Mouse (Mus musculus) MEL (cell line): ENCODE measurements around the gene Galnt10.
A peak's percentile ranks its signal among the peaks of the same experiment; 100 is the strongest.

Experiments
- CTCF ChIP-seq, 3 experiments: IDR thresholded peaks in 2 of 3; conservative IDR thresholded peaks in 1 of 3; 2 replicates each; pipeline ENCODE4 v1.5.1; 2011 to 2012; ENCODE audit warnings: low read length in 3 of 3, low read depth in 2 of 3, mild to moderate bottlenecking in 2 of 3, improper control_type of control experiment in 1 of 3, inconsistent platforms in 1 of 3, mixed read lengths in 1 of 3, moderate library complexity in 1 of 3; ENCODE audit not compliant: control insufficient read depth in 1 of 3, insufficient read depth in 1 of 3, poor library complexity in 1 of 3, severe bottlenecking in 1 of 3
- E2F4 ChIP-seq: IDR thresholded peaks from 2 replicates; pipeline ENCODE4 v1.6.1; 2011; ENCODE audit warnings: low read depth, low read length, improper control_type of control experiment, borderline replicate concordance
- EP300 ChIP-seq, 2 experiments: IDR thresholded peaks; 2 replicates each; pipeline ENCODE4 v1.6.1; 2011; ENCODE audit warnings: improper control_type of control experiment in 2 of 2, low read length in 2 of 2, low read depth in 1 of 2, mild to moderate bottlenecking in 1 of 2
- ETS1 ChIP-seq: IDR thresholded peaks from 2 replicates; pipeline ENCODE4 v1.6.1; 2012; ENCODE audit warnings: low read depth, mild to moderate bottlenecking, inconsistent platforms, low read length, improper control_type of control experiment, moderate library complexity
- GATA1 ChIP-seq: IDR thresholded peaks from 2 replicates; pipeline ENCODE4 v1.6.1; 2011; ENCODE audit warnings: low read depth, low read length, improper control_type of control experiment
- MAX ChIP-seq: IDR thresholded peaks from 2 replicates; pipeline ENCODE4 v1.6.1; 2011; ENCODE audit warnings: low read length, improper control_type of control experiment
- MEF2A ChIP-seq: IDR thresholded peaks from 2 replicates; pipeline ENCODE4 v1.6.1; 2014; ENCODE audit warnings: low read depth, mild to moderate bottlenecking, inconsistent platforms, low read length, improper control_type of control experiment; ENCODE audit not compliant: poor library complexity, insufficient replicate concordance, severe bottlenecking; ENCODE audit errors: extremely low read depth
- POLR2A ChIP-seq, 2 experiments: IDR thresholded peaks; 2 replicates each; pipeline ENCODE4 v1.6.1; 2011 to 2012; ENCODE audit warnings: low read length in 2 of 2, mild to moderate bottlenecking in 2 of 2, control low read depth in 1 of 2, improper control_type of control experiment in 1 of 2, low read depth in 1 of 2, moderate library complexity in 1 of 2; ENCODE audit not compliant: control insufficient read depth in 1 of 2, insufficient read depth in 1 of 2, poor library complexity in 1 of 2
- POLR2AphosphoS5 ChIP-seq: IDR thresholded peaks from 2 replicates; pipeline ENCODE4 v1.6.1; 2012; ENCODE audit warnings: low read depth, borderline replicate concordance, mild to moderate bottlenecking, inconsistent platforms, low read length, moderate library complexity, mixed read lengths
- TAL1 ChIP-seq: IDR thresholded peaks from 2 replicates; pipeline ENCODE4 v1.6.1; 2012; ENCODE audit warnings: mild to moderate bottlenecking, inconsistent platforms, low read length, moderate library complexity, mixed read lengths
- TBP ChIP-seq: IDR thresholded peaks from 2 replicates; pipeline ENCODE4 v1.8.0; 2011; ENCODE audit warnings: low read depth, low read length, improper control_type of control experiment
- USF2 ChIP-seq, 2 experiments: IDR thresholded peaks; 2 replicates each; pipeline ENCODE4 v1.6.1; 2011 to 2012; ENCODE audit warnings: improper control_type of control experiment in 2 of 2, low read length in 2 of 2, borderline replicate concordance in 1 of 2, inconsistent platforms in 1 of 2, low read depth in 1 of 2, mild to moderate bottlenecking in 1 of 2; ENCODE audit not compliant: insufficient read depth in 1 of 2
- ZC3H11A ChIP-seq: IDR thresholded peaks from 2 replicates; pipeline ENCODE4 v1.6.1; 2012; ENCODE audit warnings: low read depth, mild to moderate bottlenecking, inconsistent platforms, low read length, improper control_type of control experiment

DNA sequence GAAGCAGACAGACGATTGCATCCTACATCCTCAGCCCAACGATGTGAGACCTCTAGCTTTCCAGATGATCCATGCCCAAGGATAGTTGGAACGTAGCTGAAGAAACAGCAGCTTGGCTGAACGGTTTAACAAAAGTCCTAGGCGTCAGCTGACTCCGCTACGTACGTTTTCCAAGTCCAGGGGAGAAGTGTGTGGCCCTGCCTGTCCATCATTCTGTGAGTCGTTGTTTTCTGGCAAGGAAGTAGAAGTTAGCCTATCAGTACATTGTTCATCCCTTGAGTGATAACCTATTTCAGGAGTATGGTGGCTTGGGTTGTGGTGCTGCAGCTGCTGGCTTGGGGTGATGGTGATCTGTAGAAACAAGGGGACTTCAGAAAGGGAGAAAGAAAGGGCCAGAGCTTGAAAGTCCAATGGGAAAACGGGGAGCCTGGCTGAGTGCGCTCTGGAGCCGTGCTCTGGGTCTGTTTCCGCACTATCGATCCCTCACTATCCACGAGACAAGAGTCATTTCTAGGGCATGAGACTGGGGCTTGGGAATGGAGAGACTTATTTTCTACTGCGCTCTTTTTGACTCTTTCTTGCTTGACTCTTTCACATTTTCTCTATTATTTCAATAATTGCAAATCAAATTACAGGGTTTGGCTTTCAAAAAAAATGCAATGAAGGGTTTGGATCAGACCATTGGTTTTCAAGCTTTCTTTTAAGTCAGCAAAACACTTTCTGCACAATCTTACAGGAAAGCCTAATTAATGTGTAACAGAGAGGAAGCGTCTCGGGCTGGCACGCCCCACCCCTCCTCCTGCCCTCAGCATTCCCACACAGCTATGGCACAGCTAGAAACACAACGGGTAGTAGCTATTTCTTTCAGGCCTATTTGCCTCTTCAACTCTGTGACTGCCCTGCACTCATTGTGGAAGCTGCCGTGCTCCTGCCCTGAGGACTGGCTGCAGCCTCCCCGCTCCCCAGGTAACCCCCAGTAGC, 63.2 kb downstream of the Galnt10 start:
- TF ChIP-seq CTCF (IDR thresholded peaks at IDR 0.05 in 2 of 3, conservative IDR thresholded peaks at IDR 0.05 in 1 of 3; ENCODE audit: control insufficient read depth in 1 of 3, insufficient read depth in 1 of 3, low read depth in 2 of 3, low read length in 3 of 3, poor library complexity in 1 of 3, severe bottlenecking in 1 of 3) (no peak), MAX (peak; percentile 34; the same call in 1 of the 2 replicates), TAL1 (no peak), EP300 (IDR thresholded peaks at IDR 0.05; ENCODE audit: low read depth in 1 of 2, low read length in 2 of 2) (peak in 1 of 2 experiments; percentile 59; a peak in 1 of 4 replicates), ETS1 (peak; percentile 70), POLR2A (IDR thresholded peaks at IDR 0.05; ENCODE audit: control insufficient read depth in 1 of 2, insufficient read depth in 1 of 2, low read depth in 1 of 2, low read length in 2 of 2, poor library complexity in 1 of 2) (no peak), TBP (no peak), E2F4 (no peak), ZC3H11A (no peak), GATA1 (peak; percentile 65), POLR2AphosphoS5 (no peak), MEF2A (0 out of 2 replicates have a peak, but pooled peaks have one; percentile 34), USF2 (IDR thresholded peaks at IDR 0.05; ENCODE audit: borderline replicate concordance in 1 of 2, insufficient read depth in 1 of 2, low read depth in 1 of 2, low read length in 2 of 2) (no peak)
